Comparison of ENCODE assay signal across 9 mouse cellular contexts in the genomic region with DNA sequence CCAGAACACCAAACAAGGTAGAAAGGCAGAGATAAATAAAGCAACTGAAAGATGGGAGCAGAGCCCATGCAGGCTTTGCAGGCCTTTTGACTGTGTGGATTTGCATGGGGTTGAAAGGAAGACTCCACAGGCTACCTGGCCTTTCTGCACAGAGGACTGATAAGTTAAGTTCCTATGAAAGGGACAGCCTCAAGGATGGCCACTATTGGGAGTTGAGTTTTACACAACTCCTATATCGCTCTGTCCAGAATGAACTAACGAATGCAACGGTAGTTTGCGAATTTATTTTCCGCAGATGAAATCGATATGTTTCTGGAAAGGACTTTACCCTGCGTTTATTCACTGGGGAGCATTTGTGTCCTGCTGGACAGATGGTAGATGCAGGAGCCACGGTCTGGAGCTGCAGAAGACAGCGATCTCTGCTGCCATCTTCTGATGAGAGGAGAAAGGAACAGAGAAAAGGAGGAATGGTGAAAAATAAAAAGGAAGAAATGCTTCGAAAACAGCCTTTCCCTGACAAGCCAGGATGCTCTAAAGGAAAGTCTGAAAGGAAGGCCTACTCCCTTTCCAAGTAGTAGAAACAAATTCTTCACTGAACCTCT.
DNase-seq lines count a peak whose midpoint lies in the region; ATAC-seq and TF ChIP-seq lines count a peak whose summit lies in the region.
"Had no signal": no experiment of that assay in that cellular context is flagged by ENCODE, and none has a peak within 500 bp of the region (broad histone marks: within the 10 kb centered on the region; RNA-seq: fewer than 3 reads in every experiment).

No protein-coding gene starts in this region.

- DNase-seq in hindbrain, postnatal 0 days (ENCODE audit: low spot score), result peak; percentile 71
- no peak for DNase-seq in hindbrain, embryonic 10.5 days (ENCODE audit: low spot score)
- DNase-seq in brain, adult 2 months (ENCODE audit: low read depth, low spot score), result peak; percentile 67
- DNase-seq in left cerebral cortex, postnatal 4 days, result peak; percentile 37
- DNase-seq in T-cell, adult 2 months (ENCODE audit: low spot score), result no peak
- no peak for DNase-seq in thymus, postnatal 25 days

- no peaks in the 10 kb centered on the region for H3K27me3 ChIP-seq in hindbrain, postnatal 0 days (ENCODE audit: insufficient read depth, low read length)
- no peaks in the 10 kb centered on the region for H3K27me3 ChIP-seq in hindbrain, embryonic 10.5 days (ENCODE audit: insufficient read depth, poor library complexity, severe bottlenecking)
- H3K27me3 ChIP-seq: forebrain, embryonic 12.5 days; neural tube, embryonic 15.5 days had no signal

- H3K9me3 ChIP-seq in hindbrain, postnatal 0 days (ENCODE audit: low read length), result no peaks in the 10 kb centered on the region
- H3K9me3 ChIP-seq in hindbrain, embryonic 10.5 days, result no peaks in the 10 kb centered on the region
- H3K9me3 ChIP-seq: forebrain, embryonic 12.5 days; neural tube, embryonic 15.5 days had no signal

- TF ChIP-seq POLR2A in embryonic fibroblast, embryonic 13.5 days (IDR thresholded peaks at IDR 0.05; ENCODE audit: low read depth, low read length), result no peak

- H3K27ac ChIP-seq in hindbrain, postnatal 0 days, result no peak overlapping the region
- no peak overlapping the region for H3K27ac ChIP-seq in hindbrain, embryonic 10.5 days
- no peak overlapping the region for H3K27ac ChIP-seq in embryonic fibroblast, embryonic 13.5 days (ENCODE audit: insufficient read depth, low read length)
- H3K27ac ChIP-seq: forebrain, embryonic 12.5 days; neural tube, embryonic 15.5 days had no signal

- H3K4me3 ChIP-seq in hindbrain, postnatal 0 days (ENCODE audit: low read length), result no peak overlapping the region
- H3K4me3 ChIP-seq in hindbrain, embryonic 10.5 days, result no peak overlapping the region
- no peak overlapping the region for H3K4me3 ChIP-seq in embryonic fibroblast, embryonic 13.5 days (ENCODE audit: insufficient read depth, low read length)
- H3K4me3 ChIP-seq: forebrain, embryonic 12.5 days; neural tube, embryonic 15.5 days had no signal

- intact Hi-C loops in left cerebral cortex, postnatal 4 days (cut with DNase I), result no loop called here

- H3K36me3 ChIP-seq in hindbrain, postnatal 0 days (ENCODE audit: insufficient read depth, low read length), result no peaks in the 10 kb centered on the region
- H3K36me3 ChIP-seq in hindbrain, embryonic 10.5 days, result no peaks in the 10 kb centered on the region
- H3K36me3 ChIP-seq: forebrain, embryonic 12.5 days; neural tube, embryonic 15.5 days had no signal

- WGBS in hindbrain, postnatal 0 days, result 53% methylated on average over 10 of the region's 10 CpGs
- 64% methylated on average over 10 of the region's 10 CpGs for WGBS in hindbrain, embryonic 10.5 days

- H3K9ac ChIP-seq in hindbrain, postnatal 0 days (replicated peaks; ENCODE audit: low read length), result no peak overlapping the region
- H3K9ac ChIP-seq: forebrain, embryonic 12.5 days; neural tube, embryonic 15.5 days had no signal

- peak; percentile 70 for TF ChIP-seq CTCF in hindbrain, postnatal 0 days (IDR thresholded peaks at IDR 0.05; ENCODE audit: low read depth)
- TF ChIP-seq CTCF in embryonic fibroblast, embryonic 13.5 days (IDR thresholded peaks at IDR 0.05; ENCODE audit: borderline replicate concordance, insufficient read depth, low read length), result peak; percentile 46; the same call in 1 of the 2 replicates

- no peak for ATAC-seq in hindbrain, postnatal 0 days

- no peak overlapping the region for H3K4me2 ChIP-seq in hindbrain, postnatal 0 days (ENCODE audit: low read depth, low read length)
- H3K4me2 ChIP-seq: forebrain, embryonic 12.5 days; neural tube, embryonic 15.5 days had no signal

- peaks cover 5% of the 10 kb centered on the region; the same call in 1 of the 2 replicates for H3K4me1 ChIP-seq in hindbrain, postnatal 0 days (ENCODE audit: insufficient read depth, low read length)
- H3K4me1 ChIP-seq in hindbrain, embryonic 10.5 days (replicated peaks), result peaks cover 9% of the 10 kb centered on the region; the same call in 1 of the 2 replicates
- H3K4me1 ChIP-seq in embryonic fibroblast, embryonic 13.5 days (ENCODE audit: control insufficient read depth, insufficient read depth, low read length), result no peaks in the 10 kb centered on the region

Comparison
In these comparisons a context has a peak if more than half of its experiments do, and no peak if none do; other contexts are left out.
1. DNase-seq: peak in hindbrain, postnatal 0 days (single experiment), brain, adult 2 months (single experiment) and left cerebral cortex, postnatal 4 days (single experiment); none in hindbrain, embryonic 10.5 days (single experiment), T-cell, adult 2 months (single experiment) and thymus, postnatal 25 days (single experiment).